Mouse (Mus musculus) CH12.LX (cell line): ENCODE measurements around the gene Cdkl5.

Experiments
- CTCF ChIP-seq, 2 experiments: IDR thresholded peaks in 1 of 2; conservative IDR thresholded peaks in 1 of 2; 2 replicates each; pipeline ENCODE4 v1.5.1; 2011 to 2012; ENCODE audit warnings: low read depth in 2 of 2, low read length in 2 of 2, improper control_type of control experiment in 1 of 2, inconsistent platforms in 1 of 2, mild to moderate bottlenecking in 1 of 2, moderate library complexity in 1 of 2
- POLR2A ChIP-seq: IDR thresholded peaks from 2 replicates; pipeline ENCODE4 v1.6.1; 2011; ENCODE audit warnings: low read depth, mild to moderate bottlenecking, improper control_type of control experiment, low read length

GRCm38 (mm10) chrX:160958593-160959131 lies 35.8 kb downstream of the Cdkl5 start:
- TF ChIP-seq POLR2A, result no peak
- TF ChIP-seq CTCF (conservative IDR thresholded peaks at IDR 0.05 in 1 of 2, IDR thresholded peaks at IDR 0.05 in 1 of 2; ENCODE audit: low read depth in 2 of 2, low read length in 2 of 2), result no peak
